Mouse (Mus musculus) heart, embryonic 10.5 days (tissue): Measurements from ENCODE around the gene Zfp36l2. TPM values are rescaled to one million over a fixed set of nuclear protein-coding genes. Genes with fewer than 3 reads are reported as not detected.
"Not testable (repeated sequence)": the region's sequence is repeated elsewhere in the genome, so short reads cannot be mapped to it uniquely, and the experiment has no call there.

Source experiments
- DNase-seq: peaks from one replicate; pipeline ENCODE4 v3.0.0-alpha.2; 2017; ENCODE audit warnings: low spot score
- H3K27ac ChIP-seq: fragments of 300-500 bp; sonication (generic); 2 replicates; pipeline ENCODE4 v1.5.1; 2016; ENCODE audit warnings: mild to moderate bottlenecking
- H3K27me3 ChIP-seq: fragments of 300-500 bp; sonication (generic); 2 replicates; pipeline ENCODE4 v1.6.1; 2016; ENCODE audit warnings: mild to moderate bottlenecking; ENCODE audit not compliant: poor library complexity, insufficient read depth, severe bottlenecking
- H3K36me3 ChIP-seq: fragments of 300-500 bp; sonication (generic); 2 replicates; pipeline ENCODE4 v1.6.1; 2016; ENCODE audit warnings: mild to moderate bottlenecking, moderate library complexity
- H3K4me1 ChIP-seq: fragments of 300-500 bp; sonication (generic); 2 replicates; pipeline ENCODE4 v1.6.1; 2016; ENCODE audit warnings: mild to moderate bottlenecking
- H3K4me3 ChIP-seq: fragments of 300-500 bp; sonication (generic); 2 replicates; pipeline ENCODE4 v1.5.1; 2016; ENCODE audit warnings: mild to moderate bottlenecking, moderate library complexity
- H3K9me3 ChIP-seq: fragments of 300-500 bp; sonication (generic); 2 replicates; pipeline ENCODE4 v1.6.1; 2016; ENCODE audit warnings: mild to moderate bottlenecking, moderate library complexity
- WGBS: fragments of 180-500 bp; shearing (Covaris S2); methylation state at CpG from one replicate; pipeline ENCODE4 v1.1.7; 2016; 5-methylcytosine and 5-hydroxymethylcytosine counted together
- polyA plus RNA-seq: library from polyadenylated mRNA; unstranded; fragments of >200 nt; fragmentation: Nextera tagmentation; extraction: Ambion mirVana; gene quantifications from 2 replicates; pipeline ENCODE4 v1.2.1, GENCODE M21; 2016

Gene Zfp36l2
- 5.2 and 10.4 TPM in 2 replicates for polyA plus RNA-seq

DNA sequence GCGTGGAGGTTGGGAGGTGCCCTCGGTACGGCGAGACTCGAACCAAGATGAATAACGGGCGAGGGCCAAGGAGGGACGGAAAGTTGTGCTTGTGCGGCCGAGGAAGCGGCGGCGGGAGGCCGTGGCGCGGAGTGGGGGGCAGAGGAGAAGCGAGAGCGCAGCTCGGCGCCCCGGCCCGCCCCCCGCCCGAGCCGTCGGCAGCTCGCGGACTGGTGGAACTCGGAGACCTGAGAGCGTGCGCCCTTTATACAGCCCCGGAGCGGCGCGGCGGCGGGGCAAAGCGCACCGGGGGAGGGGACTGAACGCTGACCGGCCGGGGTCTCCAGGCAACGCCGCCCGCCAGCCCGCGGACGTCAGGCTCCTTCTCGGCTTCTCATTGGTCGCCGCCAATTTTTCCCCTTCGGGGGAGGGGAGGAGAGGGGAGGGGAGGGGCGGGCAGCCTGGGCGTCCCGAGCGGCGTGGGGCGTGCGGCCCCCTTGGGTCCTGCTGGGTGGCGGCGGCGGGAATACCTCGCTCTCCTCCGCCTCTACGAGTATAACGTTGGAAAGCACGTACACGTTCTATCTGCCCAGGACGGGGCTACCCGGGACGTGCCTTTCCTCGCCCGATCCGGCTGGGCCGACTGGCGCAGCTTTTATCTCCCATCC is at the start of gene Zfp36l2:
Zfp36l2 (minus strand) TSS at position 221 of the 647 bp plus-strand sequence.
- WGBS = under 1% methylated on average over 74 of the region's 76 CpGs
- peaks cover 55% of the 10 kb centered on the region for H3K4me1 ChIP-seq
- H3K36me3 ChIP-seq = peaks cover 23% of the 10 kb centered on the region
- H3K27me3 ChIP-seq = no peaks in the 10 kb centered on the region
- H3K4me3 ChIP-seq = peak within 1 kb of the TSS; percentile 88
- H3K9me3 ChIP-seq = no peaks in the 10 kb centered on the region
- H3K27ac ChIP-seq = peak within 1 kb of the TSS; percentile 96
- DNase-seq = peak; percentile 98

GRCm38 (mm10) chr17:84236781-84237557 is 49.2 kb upstream of the Zfp36l2 start:
- Histone ChIP-seq H3K9me3 (no peaks in the 10 kb centered on the region), H3K4me3 (no peak overlapping the region), H3K4me1 (peaks cover 22% of the 10 kb centered on the region), H3K27ac (no peak overlapping the region), H3K27me3 (no peaks in the 10 kb centered on the region), H3K36me3 (peaks cover 3% of the 10 kb centered on the region; the same call in 1 of the 2 replicates)
- DNase-seq = no peak
- 57% methylated on average over 7 of the region's 7 CpGs for WGBS

- 87% methylated on average over 4 of the region's 4 CpGs for WGBS
- no peak for DNase-seq
Measured at GRCm38 (mm10) chr17:84235399-84235928, 47.7 kb upstream of the Zfp36l2 start.

GRCm38 (mm10) chr17:84234785-84235184 is 47.0 kb upstream of the Zfp36l2 start:
- not testable (repeated sequence) for H3K27me3 ChIP-seq, H3K27ac ChIP-seq, DNase-seq, H3K4me3 ChIP-seq, H3K9me3 ChIP-seq
- 87% methylated on average over 3 of the region's 4 CpGs for WGBS
- H3K36me3 ChIP-seq = peaks cover 13% of the 10 kb centered on the region; the same call in 1 of the 2 replicates
- H3K4me1 ChIP-seq = peaks cover 22% of the 10 kb centered on the region

More at GRCm38 (mm10) chr17:84235399-84235928, 47.7 kb upstream of the Zfp36l2 start:
- Histone ChIP-seq H3K27me3 (no peaks in the 10 kb centered on the region), H3K9me3 (no peaks in the 10 kb centered on the region), H3K4me1 (peaks cover 22% of the 10 kb centered on the region), H3K4me3 (no peak overlapping the region), H3K27ac (no peak overlapping the region), H3K36me3 (peaks cover 8% of the 10 kb centered on the region; the same call in 1 of the 2 replicates)

- Histone ChIP-seq H3K27ac (no peak overlapping the region), H3K9me3 (no peaks in the 10 kb centered on the region), H3K4me1 (peaks cover 22% of the 10 kb centered on the region), H3K4me3 (no peak overlapping the region), H3K36me3 (peaks cover 21% of the 10 kb centered on the region; the same call in 1 of the 2 replicates), H3K27me3 (no peaks in the 10 kb centered on the region)
- WGBS = 91% methylated on average over 2 of the region's 2 CpGs
- no peak for DNase-seq
Measured at GRCm38 (mm10) chr17:84233758-84234157, 46.0 kb upstream of the Zfp36l2 start.

- DNase-seq = no peak
- Histone ChIP-seq H3K36me3 (peaks cover 20% of the 10 kb centered on the region; the same call in 1 of the 2 replicates), H3K27me3 (no peaks in the 10 kb centered on the region), H3K4me1 (peaks cover 16% of the 10 kb centered on the region; the same call in 1 of the 2 replicates), H3K9me3 (no peaks in the 10 kb centered on the region), H3K27ac (no peak overlapping the region), H3K4me3 (no peak overlapping the region)
- 83% methylated on average over 2 of the region's 2 CpGs for WGBS
Measured at GRCm38 (mm10) chr17:84231361-84231760, 43.6 kb upstream of the Zfp36l2 start.

DNA sequence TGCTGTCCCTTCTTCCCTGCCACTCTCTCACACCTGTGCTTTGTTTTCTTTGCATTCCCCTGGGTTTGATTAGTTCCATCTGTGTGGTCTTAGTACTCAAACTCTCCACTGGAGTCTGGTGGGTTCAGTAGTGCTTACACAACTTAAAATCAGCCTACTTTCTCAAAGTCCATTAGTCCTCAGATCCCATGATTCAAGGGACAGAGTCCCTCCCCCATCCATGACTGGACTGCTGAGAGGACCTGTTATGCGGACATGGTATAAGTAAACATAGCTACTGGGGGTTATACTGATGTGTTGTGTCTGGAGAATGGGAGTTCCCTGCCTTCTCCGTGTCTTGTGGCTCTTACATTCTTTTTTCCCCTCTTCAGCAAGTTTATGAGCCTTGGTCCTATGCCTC is 40.5 kb upstream of the Zfp36l2 start:
- H3K27ac ChIP-seq = no peak overlapping the region
- H3K4me1 ChIP-seq = peaks cover 4% of the 10 kb centered on the region; the same call in 1 of the 2 replicates
- no peak for DNase-seq
- H3K27me3 ChIP-seq = no peaks in the 10 kb centered on the region
- H3K4me3 ChIP-seq = no peak overlapping the region
- WGBS = 91% methylated on average over 2 of the region's 2 CpGs
- H3K36me3 ChIP-seq = peaks cover 31% of the 10 kb centered on the region
- H3K9me3 ChIP-seq = no peaks in the 10 kb centered on the region

DNA sequence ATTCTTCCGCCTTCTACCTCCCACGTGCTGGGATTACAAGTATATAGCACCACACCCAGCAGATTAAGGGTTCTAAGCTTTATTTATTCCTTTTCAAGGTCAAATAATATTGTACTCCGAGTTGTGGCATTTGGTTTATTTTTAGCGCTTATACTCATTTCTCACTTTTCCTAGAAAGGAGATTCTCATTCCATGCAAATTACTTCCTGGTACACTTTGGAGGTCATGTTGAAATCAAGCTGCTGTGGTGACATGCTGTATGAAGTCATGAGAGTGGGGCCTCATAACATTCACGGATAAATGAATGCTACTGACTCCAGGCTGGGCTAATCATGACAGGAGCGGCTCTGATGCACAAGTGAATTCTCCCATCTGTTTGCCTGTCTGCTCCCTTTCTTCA is 38.9 kb upstream of the Zfp36l2 start:
- 76% methylated on average over 6 of the region's 6 CpGs for WGBS
- H3K36me3 ChIP-seq = peaks cover 42% of the 10 kb centered on the region

GRCm38 (mm10) chr17:84226231-84226630 is 38.5 kb upstream of the Zfp36l2 start:
- H3K4me3 ChIP-seq = no peak overlapping the region
- peak overlapping the region; percentile 29; the same call in 1 of the 2 replicates for H3K27ac ChIP-seq
- H3K4me1 ChIP-seq = peaks cover 4% of the 10 kb centered on the region; the same call in 1 of the 2 replicates
- no peaks in the 10 kb centered on the region for H3K27me3 ChIP-seq
- DNase-seq = no peak
- no peaks in the 10 kb centered on the region for H3K9me3 ChIP-seq
- 85% methylated on average over 5 of the region's 5 CpGs for WGBS
- H3K36me3 ChIP-seq = peaks cover 47% of the 10 kb centered on the region

More for the DNA sequence above, 38.9 kb upstream of the Zfp36l2 start:
- no peak overlapping the region for H3K4me3 ChIP-seq
- H3K4me1 ChIP-seq = peaks cover 4% of the 10 kb centered on the region; the same call in 1 of the 2 replicates
- DNase-seq = no peak
- no peak overlapping the region for H3K27ac ChIP-seq
- no peaks in the 10 kb centered on the region for H3K9me3 ChIP-seq
- no peaks in the 10 kb centered on the region for H3K27me3 ChIP-seq

- Histone ChIP-seq H3K9me3 (no peaks in the 10 kb centered on the region), H3K27ac (no peak overlapping the region), H3K4me1 (peaks cover 4% of the 10 kb centered on the region; the same call in 1 of the 2 replicates), H3K36me3 (peaks cover 51% of the 10 kb centered on the region), H3K27me3 (no peaks in the 10 kb centered on the region), H3K4me3 (no peak overlapping the region)
- WGBS = 79% methylated on average over 15 of the region's 15 CpGs
- no peak for DNase-seq
Measured at GRCm38 (mm10) chr17:84224217-84224887, 36.6 kb upstream of the Zfp36l2 start.

GRCm38 (mm10) chr17:84218841-84219240 is 31.1 kb upstream of the Zfp36l2 start:
- 96% methylated on average over 2 of the region's 2 CpGs for WGBS

DNA sequence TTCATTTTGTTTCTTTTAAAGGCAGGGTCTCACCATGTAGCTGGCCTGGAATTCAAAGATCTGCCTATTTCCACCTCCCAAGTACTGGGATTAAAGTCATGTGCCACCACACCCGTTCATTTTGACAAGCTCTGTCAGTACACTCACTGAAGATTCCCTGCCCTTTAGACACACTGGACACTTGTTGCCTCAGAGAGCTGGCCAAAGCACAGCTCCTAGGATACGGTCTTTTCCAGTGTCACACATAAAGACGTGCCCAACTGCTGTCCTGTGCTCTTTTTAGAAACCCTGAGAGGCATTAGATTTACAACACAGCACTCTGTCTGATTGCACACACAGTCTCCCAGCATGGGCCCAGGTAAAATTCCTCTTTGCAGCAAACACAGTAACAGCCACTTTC is 29.9 kb upstream of the Zfp36l2 start:
- Histone ChIP-seq H3K27me3 (no peaks in the 10 kb centered on the region), H3K9me3 (no peaks in the 10 kb centered on the region), H3K27ac (0 out of 2 replicates have a peak overlapping the region, but pooled peaks have one; percentile 10), H3K4me3 (no peak overlapping the region), H3K4me1 (0 out of 2 replicates have a peak, but pooled peaks cover 5% of the 10 kb centered on the region), H3K36me3 (peaks cover 44% of the 10 kb centered on the region)
- 70% methylated on average over 3 of the region's 3 CpGs for WGBS
- DNase-seq = no peak

More at GRCm38 (mm10) chr17:84218841-84219240, 31.1 kb upstream of the Zfp36l2 start:
- H3K4me3 ChIP-seq, H3K27me3 ChIP-seq, H3K4me1 ChIP-seq, H3K27ac ChIP-seq, H3K9me3 ChIP-seq, DNase-seq: not testable (repeated sequence)
- peaks cover 48% of the 10 kb centered on the region for H3K36me3 ChIP-seq
